Mouse (Mus musculus): ENCODE measurements around the gene Rps6ka2.
"Not testable (repeated sequence)": the region's sequence is repeated elsewhere in the genome, so short reads cannot be mapped to it uniquely, and the experiment has no call there.

Gene Rps6ka2

DNA sequence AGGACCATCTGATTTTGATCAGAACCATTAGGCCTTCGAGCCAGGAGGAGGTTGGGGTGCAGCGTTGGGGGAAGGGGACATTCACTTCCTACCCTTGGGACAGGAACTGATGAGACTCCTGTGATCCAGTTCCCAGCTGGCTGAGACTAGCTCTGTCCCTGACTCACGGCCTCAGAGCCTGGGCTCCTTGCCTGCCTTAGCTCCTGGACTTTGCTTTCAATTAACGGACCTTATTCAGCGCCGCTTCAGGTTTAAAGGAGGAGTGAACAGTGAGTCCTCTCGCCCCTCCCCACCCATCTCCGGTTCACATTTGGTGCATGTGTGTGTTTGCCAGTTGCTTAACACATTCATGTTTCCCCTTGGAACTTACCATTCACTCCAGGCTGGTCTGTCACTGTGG lies 100.6 kb downstream of the Rps6ka2 start:
- no peak for DNase-seq

- peak in 1 of 2 experiments; percentile 41 for DNase-seq
These were observed 101.7 kb downstream of the Rps6ka2 start for GRCm38 (mm10) chr17:7271522-7272134.

DNA sequence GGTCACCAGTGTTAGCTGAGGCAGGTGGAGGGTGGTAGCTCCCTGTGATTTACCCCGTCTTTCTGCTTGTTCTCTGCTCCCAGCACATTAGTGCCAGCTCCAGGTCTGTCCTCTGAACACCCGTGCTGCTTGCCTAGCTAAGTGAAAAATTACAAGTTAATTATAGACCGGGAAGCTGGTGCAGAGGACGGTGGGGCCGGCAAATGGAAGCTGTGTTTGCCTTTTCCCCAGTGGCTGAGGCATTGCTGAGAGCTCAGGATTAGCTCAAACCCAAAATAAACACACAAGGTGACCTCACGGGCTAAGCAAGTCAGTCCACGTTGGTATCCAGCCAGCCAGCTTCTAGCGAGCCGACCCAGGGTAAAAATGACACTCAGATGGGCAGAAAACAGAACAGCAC lies 103.1 kb downstream of the Rps6ka2 start:
- DNase-seq, result no peak

GRCm38 (mm10) chr17:7273785-7274184 lies 103.9 kb downstream of the Rps6ka2 start:
- no peak for DNase-seq

GRCm38 (mm10) chr17:7278702-7279242 lies 108.9 kb downstream of the Rps6ka2 start:
- DNase-seq, result no peak

- no peak for DNase-seq
These were observed 109.3 kb downstream of the Rps6ka2 start for GRCm38 (mm10) chr17:7279251-7279650.

DNA sequence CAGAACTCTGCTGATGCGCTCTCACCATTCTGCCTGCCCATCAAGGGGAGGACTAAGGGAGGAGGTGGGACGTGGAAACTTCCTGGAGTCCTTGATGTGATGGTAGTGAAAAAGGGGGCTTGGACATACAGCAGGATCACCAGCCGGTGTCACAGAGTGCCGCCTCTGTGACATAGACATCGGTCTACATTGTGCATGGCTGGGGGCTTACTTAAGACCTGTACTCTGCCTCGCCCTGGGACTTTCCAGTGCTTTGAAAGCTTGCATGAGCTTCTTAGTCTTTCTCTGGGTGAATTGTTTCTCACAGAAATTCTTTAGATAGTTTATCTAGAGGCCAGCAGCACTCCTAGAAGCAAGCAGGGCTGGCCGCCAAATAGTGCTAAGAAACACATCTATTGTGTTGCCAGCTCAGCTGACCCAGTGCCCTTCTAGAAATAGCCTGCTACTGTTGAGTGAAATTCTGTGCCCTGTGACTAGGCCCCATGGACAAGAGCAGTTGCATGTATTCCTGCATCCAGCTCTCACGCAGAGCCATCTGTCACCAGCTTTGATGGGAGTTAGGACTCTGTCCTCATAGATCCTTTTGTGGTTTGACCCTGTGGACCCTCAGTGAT lies 114.5 kb downstream of the Rps6ka2 start:
- DNase-seq, result peak; percentile 62 to 85

GRCm38 (mm10) chr17:7285292-7285691 lies 115.4 kb downstream of the Rps6ka2 start:
- DNase-seq, result peak in 1 of 2 experiments; percentile 49

DNA sequence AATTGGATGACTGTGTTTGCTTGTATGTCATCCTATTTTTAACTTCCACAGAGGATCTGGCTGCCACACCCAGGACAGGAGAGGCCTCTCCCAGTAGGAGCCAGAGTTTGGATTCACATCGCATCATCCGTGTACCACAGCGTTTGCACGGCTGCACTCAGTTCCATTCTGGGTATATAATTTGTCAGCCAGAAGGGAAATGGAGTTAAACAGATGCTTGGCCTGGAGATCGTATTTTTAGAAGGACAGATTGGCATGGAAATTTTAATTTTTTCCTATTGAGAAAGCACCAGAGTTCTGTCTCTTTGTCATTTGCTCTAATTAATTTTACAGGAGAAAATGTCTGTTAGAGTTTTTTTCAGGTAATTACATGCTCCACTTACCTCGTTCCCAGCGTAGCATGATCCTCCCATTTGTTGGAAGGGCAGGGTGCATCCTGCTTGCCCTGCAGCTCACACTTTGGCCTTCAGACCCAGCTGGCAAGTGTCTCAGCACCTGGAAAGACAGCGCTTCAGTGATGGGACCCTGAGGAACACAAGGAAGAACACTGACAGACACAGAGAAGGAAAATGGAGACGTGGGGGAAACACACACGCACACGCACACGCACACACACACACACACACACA lies 116.6 kb downstream of the Rps6ka2 start:
- DNase-seq, result no peak

GRCm38 (mm10) chr17:7292012-7292684 lies 122.2 kb downstream of the Rps6ka2 start:
- no peak for DNase-seq

GRCm38 (mm10) chr17:7306278-7307196 lies 136.6 kb downstream of the Rps6ka2 start:
- DNase-seq, result peak in 1 of 2 experiments; percentile 58

- DNase-seq, result not testable (repeated sequence)
These were observed 145.9 kb downstream of the Rps6ka2 start for GRCm38 (mm10) chr17:7315693-7316382.

- not testable (repeated sequence) for DNase-seq
These were observed 149.9 kb downstream of the Rps6ka2 start for GRCm38 (mm10) chr17:7319789-7320188.

- DNase-seq, result not testable (repeated sequence)
These were observed 154.4 kb downstream of the Rps6ka2 start, which contains the start of gene Tcp10a for GRCm38 (mm10) chr17:7324346-7324745. Tcp10a (plus strand) TSS chr17:7324646.

GRCm38 (mm10) chr17:7326415-7326814 lies 156.5 kb downstream of the Rps6ka2 start:
- DNase-seq, result not testable (repeated sequence)

- not testable (repeated sequence) for DNase-seq
These were observed 162.8 kb downstream of the Rps6ka2 start for GRCm38 (mm10) chr17:7332745-7333144.

GRCm38 (mm10) chr17:7337381-7337780 lies 167.5 kb downstream of the Rps6ka2 start:
- DNase-seq, result not testable (repeated sequence)

DNA sequence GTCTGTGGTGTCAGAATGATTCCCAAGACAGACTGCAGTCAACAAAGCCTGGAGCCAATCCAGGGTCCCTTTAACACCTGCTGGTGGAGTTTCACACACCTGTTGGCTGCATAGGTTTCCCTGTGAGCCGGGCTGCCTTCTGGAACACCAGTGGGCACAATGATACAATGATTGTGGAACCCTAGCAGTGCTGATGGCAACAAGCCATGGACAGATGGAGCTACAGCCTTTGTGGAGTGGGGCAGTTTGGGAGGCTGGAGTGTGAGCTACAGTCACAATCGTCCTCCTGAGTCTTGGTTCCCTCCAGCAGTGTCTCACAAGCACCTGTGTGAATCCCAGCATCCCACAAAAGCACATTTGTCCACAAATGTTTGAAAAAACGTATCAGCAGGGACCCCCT lies 178.8 kb downstream of the Rps6ka2 start:
- not testable (repeated sequence) for DNase-seq

DNA sequence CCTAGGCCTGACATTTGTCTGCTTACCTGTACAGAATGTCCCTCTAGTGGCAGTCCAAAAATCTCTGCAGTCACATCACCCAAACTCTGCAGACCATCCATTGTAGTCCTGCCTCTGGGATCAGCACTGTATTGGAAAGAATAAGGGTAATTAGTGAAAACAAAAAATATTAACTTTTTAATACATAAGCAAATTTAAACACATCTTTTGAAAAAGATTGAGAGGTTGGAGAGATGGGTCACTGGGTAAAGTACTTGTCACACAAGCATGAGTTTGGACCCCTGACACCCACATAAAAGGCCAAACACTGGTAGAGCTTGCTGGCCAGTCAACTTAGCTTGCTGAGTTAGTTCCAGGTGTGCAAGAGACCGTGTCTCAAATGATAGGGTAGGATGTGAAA lies 182.7 kb downstream of the Rps6ka2 start, which contains the start of gene Ttll2:
Gene Ttll2, minus strand, starts transcription at position 101 of the 400 bp plus-strand sequence.
- not testable (repeated sequence) for DNase-seq
